Mouse (Mus musculus) left cerebral cortex, adult 2 months (tissue): Measurements from ENCODE around the gene Ppp1r12b. TPM values are rescaled to one million over a fixed set of nuclear protein-coding genes. Genes with fewer than 3 reads are reported as not detected.

Experiments used
- DNase-seq, 2 experiments: peaks; one replicate each; pipeline ENCODE4 v3.0.0; 2021 to 2022; ENCODE audit warnings: low spot score in 2 of 2, mixed read lengths in 1 of 2; ENCODE audit errors: extremely low spot score in 1 of 2
- H3K27ac ChIP-seq: fragments of 200-600 bp; 2 replicates; pipeline ENCODE4 v1.8.1; 2022
- H3K4me3 ChIP-seq: fragments of 200-600 bp; 2 replicates; pipeline ENCODE4 v1.8.1; 2022
- CTCF ChIP-seq: fragments of 200-600 bp; IDR thresholded peaks from 2 replicates; pipeline ENCODE4 v1.8.1; 2022; ENCODE audit warnings: antibody characterized with exemption, mild to moderate bottlenecking, moderate library complexity
- intact Hi-C: fragments of 180-260 bp; cut with DNase I; formaldehyde crosslinking; loops from one replicate; pipeline ENCODE4 v1.15.1; 2025
- total RNA-seq, 2 experiments: library from RNA; stranded (reverse); gene quantifications; 2 replicates each; pipeline ENCODE4 v1.2.3; 2021

The Ppp1r12b gene
- total RNA-seq, 2 experiments from 2014 or later: 80.2 to 82.0 TPM

DNA sequence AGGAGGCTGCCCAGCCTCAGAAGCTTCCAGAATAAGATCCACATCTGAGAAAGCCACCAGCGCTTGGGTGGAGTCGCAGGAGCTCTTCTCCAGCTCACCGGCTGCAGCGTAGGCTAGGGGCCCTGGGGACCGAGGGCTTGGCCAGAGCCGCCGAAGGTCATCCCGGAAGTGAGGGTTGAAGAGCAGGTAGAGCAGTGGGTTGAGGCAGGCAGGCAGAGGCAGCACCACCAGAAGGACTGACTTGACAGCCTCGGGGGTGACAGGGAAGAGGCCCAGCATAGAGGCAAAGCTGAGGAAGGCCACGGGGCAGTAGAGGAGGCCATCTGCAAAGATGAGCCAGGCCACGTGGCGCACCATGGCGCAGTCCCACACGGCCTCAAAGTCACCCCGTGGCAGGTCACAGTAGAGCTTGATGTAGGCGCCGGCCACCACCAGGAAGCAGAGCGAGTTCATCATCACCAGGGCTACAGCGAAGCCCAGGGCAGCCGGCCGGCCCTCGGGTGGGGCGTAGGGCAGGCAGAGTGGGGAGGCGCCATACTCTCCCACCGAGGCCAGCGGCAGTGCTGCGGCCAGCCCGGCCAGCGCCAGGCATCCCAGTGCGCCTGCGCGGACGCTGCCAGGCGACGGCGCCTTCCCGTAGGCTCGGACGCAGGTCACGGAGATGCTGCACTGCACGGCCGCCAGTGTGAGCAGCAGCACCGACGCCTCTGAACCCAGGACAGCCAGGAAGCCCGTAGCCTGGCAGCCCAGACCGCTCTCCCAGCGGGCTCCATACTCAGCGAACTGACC, 31.6 kb upstream of the Ppp1r12b start:
- intact Hi-C loops: no loop called here
- no peak for TF ChIP-seq CTCF

DNA sequence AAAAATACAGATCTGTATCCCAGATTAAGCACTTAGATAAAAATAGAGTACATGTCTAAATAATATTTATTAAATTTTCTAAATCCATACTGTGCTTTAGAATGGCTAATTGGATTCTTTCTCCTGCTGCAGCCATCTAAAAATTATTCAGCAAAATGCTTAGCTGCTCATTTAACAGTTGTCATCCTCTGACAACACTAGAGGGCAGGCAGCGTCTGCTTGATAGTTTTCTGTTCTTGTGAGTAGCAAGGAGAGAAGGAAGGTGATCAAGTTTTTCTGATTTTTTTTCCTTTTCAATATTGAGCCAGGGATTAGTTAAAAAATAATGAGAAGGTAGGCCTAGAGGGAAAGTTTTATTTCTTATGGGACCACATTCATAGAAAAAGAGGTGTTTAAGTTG, 17.2 kb upstream of the Ppp1r12b start:
- intact Hi-C loops: loop anchor here (5.0 to 10.0 kb wide), 2 partner anchors 134 to 392 kb away; partner anchors contain the start of gene Lgr6
- peak; percentile 58 for TF ChIP-seq CTCF
- H3K27ac ChIP-seq: no peak overlapping the region
- no peak for DNase-seq
- H3K4me3 ChIP-seq: no peak overlapping the region

More for the DNA sequence above, 31.6 kb upstream of the Ppp1r12b start:
- peak overlapping the region; percentile 46 for H3K4me3 ChIP-seq
- peak overlapping the region; percentile 56; the same call in 1 of the 2 replicates for H3K27ac ChIP-seq
- DNase-seq: peak; percentile 64 to 65

DNA sequence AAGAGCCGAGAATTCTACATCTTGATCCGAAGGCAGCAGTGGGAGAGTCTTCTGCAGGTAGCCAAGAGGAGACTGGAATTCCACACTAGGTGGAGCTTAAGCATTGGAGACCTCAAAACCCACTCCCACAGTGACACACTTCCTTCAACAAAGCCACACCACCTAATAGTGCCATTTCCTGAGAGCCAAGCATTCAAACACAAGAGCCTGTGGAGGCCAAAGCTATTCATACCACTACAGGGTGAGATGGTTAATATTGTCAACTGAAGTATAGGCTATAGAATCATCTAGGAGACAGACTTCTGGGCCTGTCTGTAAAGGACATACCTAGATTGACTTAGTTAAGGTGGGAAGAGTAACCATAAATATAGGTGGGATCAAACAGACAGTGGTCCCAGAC, 9.7 kb upstream of the Ppp1r12b start:
- no peak overlapping the region for H3K4me3 ChIP-seq
- no peak for TF ChIP-seq CTCF
- H3K27ac ChIP-seq: no peak overlapping the region
- intact Hi-C loops: no loop called here
- no peak for DNase-seq

DNA sequence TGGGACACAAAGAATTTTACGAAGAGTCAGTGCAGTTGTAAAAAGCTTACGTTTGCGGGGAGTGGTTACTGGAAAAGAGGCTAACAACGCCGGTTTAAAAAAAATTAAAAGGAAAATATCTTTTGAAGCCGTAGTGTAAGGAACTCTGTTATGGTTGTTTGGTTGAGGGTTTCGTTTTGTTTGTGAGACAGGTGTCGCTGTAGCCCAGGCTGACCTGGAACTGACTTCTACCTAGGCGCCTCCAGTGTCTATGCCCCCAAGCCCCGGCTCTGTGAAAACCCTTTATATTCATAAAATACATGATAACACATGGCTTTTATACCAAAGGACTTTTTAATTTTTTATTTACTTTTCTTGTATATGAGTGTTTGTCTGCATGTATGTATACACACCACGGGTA, 7.1 kb upstream of the Ppp1r12b start:
- Histone ChIP-seq H3K27ac (no peak overlapping the region), H3K4me3 (peak overlapping the region; percentile 82)
- TF ChIP-seq CTCF: no peak; the same call in 1 of the 2 replicates
- intact Hi-C loops: loop anchor here (5.0 kb wide), 1 partner anchor 326 kb away; no protein-coding TSS in a partner anchor
- no peak for DNase-seq

DNA sequence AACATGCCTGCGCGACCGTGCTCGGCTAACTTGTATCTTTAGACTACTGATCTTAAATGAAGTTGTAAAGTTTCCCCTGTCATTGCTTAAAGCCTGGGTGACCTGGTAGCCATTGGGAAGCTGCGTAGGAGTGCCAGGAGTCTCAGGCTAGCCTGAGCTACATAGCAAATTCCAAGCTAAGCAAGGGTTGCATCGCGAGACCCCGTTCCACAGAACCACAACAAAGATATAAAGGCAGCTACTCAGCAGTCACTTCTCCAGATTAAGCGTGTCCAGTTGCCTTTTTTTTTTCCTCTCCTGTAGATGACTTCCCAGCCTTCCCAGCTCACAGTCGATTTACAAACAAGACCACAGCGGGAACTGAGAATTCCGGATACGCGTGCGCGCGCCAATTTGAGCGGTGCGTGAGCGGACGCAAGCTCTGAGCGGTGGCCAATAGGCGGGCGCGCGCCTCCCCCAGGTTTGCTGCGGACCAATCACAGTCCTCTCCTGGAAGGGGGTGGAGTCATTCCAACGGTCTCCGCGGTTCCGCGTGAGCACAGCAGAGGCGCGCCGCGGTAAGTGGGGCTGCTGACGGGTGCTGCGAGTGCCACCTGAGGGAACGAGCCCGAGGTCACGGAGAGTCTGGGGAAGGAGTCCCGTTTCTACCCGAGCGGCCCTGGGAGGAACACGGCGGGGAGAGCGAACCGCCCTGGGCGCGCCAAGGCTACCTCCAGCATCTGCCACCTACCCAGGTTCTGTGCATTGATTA, 6.5 kb upstream of the Ppp1r12b start, which contains the start of gene Ube2t:
Gene Ube2t (plus strand): TSS at position 513 of the 751 bp plus-strand sequence.
- no peak; the same call in none of the 2 replicates for TF ChIP-seq CTCF
- DNase-seq: peak; percentile 93 to 94
- intact Hi-C loops: loop anchor here (5.0 kb wide), 1 partner anchor 325 kb away; no protein-coding TSS in a partner anchor
- Histone ChIP-seq H3K4me3 (peak within 1 kb of the TSS; percentile 82), H3K27ac (no peak within 1 kb of the TSS)

DNA sequence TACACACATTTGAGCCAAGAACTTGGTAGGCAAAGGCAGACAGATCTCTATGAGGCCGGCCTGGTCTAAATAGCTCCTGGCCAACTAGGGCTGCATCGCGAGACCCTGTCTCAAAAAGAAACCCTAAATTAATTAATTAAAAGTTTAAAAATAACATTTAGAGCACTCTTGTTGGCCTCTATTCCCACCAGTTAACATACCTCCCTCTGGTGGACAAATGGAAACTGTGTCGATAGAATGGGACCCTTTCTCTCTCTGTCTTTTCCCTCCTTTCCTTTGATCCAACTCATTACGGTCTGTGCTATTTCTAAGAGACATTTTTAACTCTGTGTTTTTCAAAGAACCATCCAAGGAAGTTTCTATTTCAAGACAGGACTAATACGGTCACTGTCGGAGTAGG, 4.9 kb upstream of the Ppp1r12b start:
- no peak for DNase-seq
- Histone ChIP-seq H3K4me3 (no peak overlapping the region), H3K27ac (no peak overlapping the region)
- intact Hi-C loops: loop anchor here (5.0 kb wide), 1 partner anchor 323 kb away; no protein-coding TSS in a partner anchor
- peak; percentile 52 for TF ChIP-seq CTCF

DNA sequence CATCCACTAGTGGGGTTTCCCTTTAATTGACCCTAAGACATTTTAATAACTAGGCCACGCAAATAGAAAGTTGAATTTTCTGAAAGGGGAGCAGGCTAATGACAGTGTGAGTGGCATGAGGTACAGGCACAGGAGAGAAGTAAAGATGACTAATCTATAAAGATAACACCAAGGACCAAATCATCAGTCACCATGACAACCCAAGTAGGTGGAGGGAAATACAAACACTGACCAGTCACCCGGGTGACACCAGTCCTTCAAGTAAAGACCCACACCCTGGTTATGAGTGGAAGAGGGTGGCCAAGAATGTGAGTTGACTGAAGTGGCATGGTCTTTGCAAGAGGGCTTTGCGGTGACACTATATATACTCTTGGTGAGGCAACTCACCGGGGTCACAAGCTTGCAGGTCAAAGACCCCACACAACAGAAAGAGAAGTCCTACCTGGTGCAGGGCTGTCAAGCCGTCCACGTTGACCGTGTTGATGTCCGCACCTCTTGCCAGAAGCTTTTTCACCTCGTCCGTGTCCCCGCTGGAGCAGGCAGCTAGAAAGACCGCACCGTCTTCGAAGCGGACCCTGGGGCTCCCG, 599 bp downstream of the Ppp1r12b start:
- Histone ChIP-seq H3K4me3 (peak overlapping the region; percentile 88), H3K27ac (peak overlapping the region; percentile 95)
- no peak for TF ChIP-seq CTCF
- peak in 1 of 2 experiments; percentile 13 for DNase-seq
- intact Hi-C loops: loop anchor here (2.0 kb wide), 1 partner anchor 46 kb away; no protein-coding TSS in a partner anchor

DNA sequence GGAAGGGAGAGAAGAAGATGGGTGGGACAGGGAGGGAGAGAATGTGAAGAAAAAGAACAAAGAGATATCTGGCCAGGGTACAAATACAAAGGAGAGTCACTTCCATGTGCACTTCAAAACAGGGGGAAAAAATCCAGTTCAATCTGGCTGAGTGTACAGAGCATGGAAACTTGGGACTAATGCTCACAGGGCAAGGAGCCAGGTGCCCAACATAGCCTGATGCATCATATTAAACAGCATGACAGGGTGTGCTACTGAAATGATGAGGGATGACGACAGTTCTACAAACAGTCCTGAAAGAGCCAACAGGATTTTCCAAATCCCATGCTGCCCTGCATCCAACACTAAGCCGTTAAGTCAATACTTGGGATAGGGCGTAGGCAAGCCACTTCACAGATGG, 5.8 kb downstream of the Ppp1r12b start:
- no peak overlapping the region for H3K4me3 ChIP-seq
- TF ChIP-seq CTCF: no peak
- intact Hi-C loops: no loop called here
- DNase-seq: no peak
- no peak overlapping the region for H3K27ac ChIP-seq

DNA sequence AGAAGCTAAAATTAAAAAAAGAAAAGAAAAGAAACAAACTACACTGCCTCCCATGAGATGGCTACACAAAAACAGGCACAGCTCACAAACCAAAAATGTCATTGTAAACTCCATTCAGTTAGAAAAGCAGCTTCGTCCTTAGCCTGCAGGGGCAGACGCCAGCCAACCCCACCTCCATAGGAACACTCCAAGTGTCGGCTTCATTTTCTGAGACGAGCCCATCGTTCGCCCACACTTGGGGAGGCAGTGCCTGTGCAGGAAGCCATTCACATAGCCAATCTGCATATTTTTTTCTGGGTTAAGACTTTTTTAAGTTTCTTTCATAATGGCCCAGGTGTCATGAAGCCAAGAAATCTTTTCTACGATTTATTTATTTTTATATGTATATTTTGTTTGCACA, 8.2 kb downstream of the Ppp1r12b start:
- no peak overlapping the region for H3K27ac ChIP-seq
- intact Hi-C loops: no loop called here
- DNase-seq: no peak
- no peak; the same call in 1 of the 2 replicates for TF ChIP-seq CTCF
- H3K4me3 ChIP-seq: no peak overlapping the region

DNA sequence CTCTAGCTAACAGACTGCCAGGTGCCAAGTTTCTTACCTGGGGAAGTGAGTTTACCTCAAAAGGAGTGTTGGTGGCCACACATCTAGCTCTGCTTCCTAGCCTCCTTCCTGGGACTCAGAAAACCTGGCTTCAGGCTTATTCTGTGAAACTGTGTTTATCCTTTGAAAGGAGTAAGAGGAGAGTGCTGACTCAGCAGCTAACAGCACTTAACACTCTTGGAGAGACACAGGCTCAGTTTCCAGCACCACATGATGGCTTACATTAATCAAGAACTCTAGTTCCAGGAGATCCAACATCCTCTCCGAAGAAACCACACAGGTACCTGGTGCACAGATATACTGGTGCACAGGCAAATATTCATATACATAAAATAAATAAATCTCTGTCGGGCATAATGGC, 12.8 kb downstream of the Ppp1r12b start:
- no peak for TF ChIP-seq CTCF
- no peak overlapping the region for H3K27ac ChIP-seq
- no peak overlapping the region for H3K4me3 ChIP-seq
- intact Hi-C loops: no loop called here
- DNase-seq: no peak

DNA sequence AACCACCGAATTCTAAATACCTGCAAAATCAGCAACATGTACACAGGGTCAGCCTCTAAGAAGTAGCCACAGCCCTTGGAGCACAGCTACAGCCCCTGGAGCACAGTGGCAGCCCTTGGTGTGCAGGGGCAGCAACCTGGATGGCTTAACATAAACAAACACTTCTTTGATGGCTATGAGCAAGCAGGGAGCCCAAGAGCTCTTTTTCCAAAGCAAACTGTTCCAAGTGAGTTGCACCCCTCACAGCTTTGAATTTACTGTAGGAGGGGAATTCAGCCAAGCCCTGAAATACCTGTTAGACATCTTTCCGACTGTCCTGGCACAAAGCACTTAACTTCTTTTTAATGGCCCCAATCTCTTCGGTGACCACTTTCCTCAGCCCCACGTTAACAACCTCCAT, 14.9 kb downstream of the Ppp1r12b start:
- no peak for DNase-seq
- no peak overlapping the region for H3K4me3 ChIP-seq
- H3K27ac ChIP-seq: no peak overlapping the region
- TF ChIP-seq CTCF: no peak
- intact Hi-C loops: no loop called here
